Mouse (Mus musculus) right cerebral cortex, postnatal 36 days (tissue): Measurements from ENCODE around the gene Chrm4.

Source experiments
- DNase-seq, 2 experiments: peaks; one replicate each; pipeline ENCODE4 v3.0.0; 2022; ENCODE audit warnings: low spot score in 2 of 2, mixed read lengths in 1 of 2

Chrm4 gene

DNA sequence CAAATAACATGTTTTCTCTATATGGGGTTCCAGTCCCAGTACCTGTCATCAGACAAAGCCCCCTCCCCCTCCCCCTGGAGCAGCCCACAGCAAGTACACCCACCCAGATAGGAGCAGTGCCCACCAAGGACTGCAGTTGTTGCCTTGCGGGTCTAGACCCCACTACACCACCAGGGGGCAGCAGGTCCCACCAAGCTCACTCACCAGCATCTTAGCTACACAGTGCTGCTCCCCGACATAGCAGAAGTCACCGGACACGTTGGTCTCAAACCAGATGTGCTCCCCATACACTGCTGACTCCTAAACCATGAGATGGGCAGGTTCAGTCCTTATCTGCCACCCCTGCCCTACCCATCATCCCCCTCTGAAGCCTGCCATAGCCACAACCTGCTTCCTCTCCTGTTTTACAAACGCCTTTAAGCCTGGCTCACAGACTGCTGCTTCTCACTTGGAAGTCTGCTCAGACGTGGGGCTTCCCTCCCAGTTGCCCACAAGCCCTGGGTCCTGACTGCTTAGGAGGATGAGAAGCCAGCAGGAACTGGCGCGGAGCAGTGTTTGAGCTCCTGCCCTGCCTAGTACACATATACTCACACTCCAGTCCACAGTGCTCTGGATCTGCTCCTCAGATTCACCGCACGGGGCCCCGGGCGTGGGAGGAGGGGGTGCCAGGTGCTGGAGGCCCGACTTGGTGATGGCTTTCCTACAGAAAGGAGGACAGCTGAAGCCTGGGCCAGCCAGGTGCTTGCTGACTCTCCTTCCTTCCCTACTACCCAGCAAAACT is 17.3 kb downstream of the Chrm4 start:
- peak in 1 of 2 experiments; percentile 73 for DNase-seq

DNA sequence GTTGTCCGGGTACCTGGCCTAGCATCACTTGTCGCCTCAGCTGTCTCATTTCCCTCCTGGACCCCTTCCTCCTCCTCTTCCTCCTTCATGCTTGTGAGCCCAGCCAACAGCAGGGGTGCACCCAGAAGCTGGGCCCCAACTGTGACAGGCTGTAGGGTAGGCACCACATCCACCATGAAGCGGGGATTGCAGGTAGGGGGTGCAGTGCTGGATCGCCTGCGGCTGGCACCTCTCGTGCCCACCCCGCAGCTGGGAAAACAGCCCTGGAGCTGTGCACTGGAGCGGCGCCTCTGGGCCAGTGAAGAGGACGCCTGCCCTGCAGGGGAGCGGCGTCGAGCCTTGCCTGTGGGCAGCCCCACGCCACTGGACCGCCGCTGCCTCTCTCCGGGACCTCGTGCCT is 18.4 kb downstream of the Chrm4 start, which contains the start of gene Gm9821:
Gene Gm9821, plus strand, starts transcription at position 221 of the 400 bp plus-strand sequence.
- DNase-seq = no peak

DNA sequence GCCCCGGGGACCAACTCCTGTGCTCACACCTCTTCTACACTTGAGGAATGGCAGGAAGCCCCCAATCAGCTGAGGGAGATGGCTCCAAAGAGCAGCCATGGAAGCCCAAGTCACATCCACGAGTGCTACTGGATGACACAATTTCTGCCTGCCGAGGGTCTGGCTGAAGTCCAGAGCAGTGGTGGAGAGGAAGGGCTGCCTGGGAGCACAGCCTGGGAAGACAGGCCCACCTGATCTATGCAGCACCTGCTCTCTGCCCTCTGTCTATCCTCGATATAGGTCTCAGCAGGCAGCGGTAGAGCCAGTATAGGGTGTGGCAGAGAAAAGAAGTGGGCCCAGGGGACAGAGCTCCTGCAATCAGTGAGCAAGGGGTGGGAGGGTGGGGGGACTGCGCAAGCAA is 19.8 kb downstream of the Chrm4 start:
- no peak for DNase-seq

DNA sequence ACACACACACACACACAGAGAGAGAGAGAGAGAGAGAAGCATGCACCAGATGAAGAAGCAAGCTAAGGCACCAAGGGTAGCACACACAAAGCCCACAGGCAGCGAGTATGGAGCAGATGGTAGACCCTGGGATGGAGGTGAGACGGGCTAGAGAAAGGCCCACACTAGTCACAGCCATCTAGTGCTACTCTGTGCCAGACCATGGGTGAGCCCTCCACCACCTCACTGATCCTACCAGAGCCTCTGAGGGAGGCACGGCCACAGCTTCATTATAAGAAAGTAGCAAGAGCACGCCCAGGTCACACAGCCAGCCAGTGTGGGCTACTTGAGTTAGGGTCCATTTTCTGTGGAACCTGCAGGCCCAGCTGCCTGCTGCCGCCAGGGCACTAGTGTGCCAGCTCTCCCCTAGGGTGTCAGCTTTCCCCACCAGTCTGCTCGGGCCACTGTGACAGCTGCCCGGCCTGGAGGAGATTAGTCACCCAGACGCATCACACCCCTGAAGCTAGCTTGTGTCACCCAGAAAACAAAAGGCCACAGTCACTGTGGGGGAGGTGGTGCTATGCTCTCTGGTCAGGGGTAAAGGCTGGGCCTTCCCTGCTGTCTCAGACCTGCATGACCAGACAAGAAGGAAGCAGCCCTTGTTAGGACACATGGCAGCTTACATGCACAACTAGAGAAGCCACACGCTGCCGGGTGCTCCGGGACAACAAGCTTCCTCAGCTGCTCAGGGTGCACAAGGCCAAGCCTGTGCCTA is 20.5 kb downstream of the Chrm4 start:
- no peak for DNase-seq

DNA sequence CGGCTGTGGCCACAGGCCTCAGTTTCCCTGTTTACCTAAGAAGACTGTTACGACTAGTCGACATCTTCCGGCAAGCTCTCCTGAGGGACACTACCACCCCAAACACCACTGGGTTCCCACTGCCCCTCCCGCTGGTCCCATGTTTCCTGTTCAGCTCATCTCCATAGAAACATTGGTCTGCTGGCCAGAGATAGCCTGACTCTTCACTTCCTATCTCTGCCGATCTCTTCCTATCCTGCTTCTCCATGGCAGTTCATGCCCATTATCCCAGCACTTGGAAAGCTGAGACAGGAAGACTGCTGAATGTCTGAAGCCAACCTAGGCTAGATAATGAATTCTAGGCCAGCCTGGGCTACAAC is 21.1 kb downstream of the Chrm4 start:
- DNase-seq = no peak

DNA sequence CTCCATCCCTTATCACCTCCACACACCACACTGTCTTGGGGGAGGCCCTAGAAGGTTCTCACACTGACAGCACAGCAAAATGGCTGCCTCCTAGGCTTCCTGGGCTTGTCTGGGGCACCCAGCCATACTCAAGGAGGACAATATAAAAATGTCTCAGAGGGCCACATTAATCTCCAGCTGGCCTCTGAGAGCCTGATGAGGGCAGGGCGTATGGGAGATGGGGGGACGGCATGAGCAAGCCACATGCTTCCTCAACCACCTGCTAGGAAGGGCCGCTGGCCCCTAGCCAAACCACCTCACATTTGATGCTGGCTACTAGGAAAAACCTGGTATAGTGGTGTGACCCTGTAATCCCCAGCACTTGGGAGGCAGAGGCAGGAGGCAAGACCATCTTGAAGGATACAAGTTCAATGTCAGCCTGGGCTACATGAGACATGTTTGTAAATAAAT is 21.8 kb downstream of the Chrm4 start:
- no peak for DNase-seq

DNA sequence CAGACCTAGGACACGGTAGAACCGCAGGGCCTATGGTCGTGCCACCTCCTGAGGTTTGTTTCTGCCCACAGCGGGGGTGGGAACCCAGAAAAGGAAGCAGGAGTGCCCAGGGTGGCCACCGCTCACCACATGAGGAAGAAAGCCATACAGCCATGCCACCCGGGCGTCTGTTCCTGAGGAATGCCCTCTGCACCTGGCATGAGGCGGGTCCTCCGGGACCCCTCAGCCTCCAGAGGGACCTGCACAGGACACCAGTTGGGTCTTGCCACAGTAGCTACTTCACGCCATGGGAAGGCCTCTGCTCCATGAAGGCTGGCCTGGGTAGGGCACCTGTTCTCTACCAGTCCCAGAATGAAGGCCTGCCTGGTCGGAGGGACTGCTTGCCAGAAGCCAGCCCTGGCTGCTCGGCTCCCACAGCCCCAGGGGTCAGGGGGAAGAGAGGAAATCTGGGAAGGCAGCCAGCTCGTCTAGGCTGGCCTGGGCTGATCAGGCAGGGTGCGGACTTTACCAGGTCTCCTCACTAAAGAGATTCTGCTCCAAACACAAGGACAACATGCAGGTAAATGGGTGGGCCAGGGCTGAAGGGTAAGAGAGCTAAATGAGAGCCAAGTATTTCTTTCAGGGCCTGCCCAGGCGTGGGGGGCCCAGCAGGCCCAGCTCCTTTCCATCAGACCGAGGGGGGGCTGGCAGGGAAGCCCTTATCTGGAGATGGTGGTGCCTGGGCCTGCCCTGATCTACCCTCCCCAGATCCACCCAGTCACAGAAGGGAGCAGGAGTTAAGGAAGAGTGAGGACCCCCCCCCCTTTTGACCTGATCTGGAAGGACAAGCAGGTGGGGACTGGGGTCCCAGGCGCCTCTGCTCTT is 22.6 kb downstream of the Chrm4 start:
- no peak for DNase-seq

DNA sequence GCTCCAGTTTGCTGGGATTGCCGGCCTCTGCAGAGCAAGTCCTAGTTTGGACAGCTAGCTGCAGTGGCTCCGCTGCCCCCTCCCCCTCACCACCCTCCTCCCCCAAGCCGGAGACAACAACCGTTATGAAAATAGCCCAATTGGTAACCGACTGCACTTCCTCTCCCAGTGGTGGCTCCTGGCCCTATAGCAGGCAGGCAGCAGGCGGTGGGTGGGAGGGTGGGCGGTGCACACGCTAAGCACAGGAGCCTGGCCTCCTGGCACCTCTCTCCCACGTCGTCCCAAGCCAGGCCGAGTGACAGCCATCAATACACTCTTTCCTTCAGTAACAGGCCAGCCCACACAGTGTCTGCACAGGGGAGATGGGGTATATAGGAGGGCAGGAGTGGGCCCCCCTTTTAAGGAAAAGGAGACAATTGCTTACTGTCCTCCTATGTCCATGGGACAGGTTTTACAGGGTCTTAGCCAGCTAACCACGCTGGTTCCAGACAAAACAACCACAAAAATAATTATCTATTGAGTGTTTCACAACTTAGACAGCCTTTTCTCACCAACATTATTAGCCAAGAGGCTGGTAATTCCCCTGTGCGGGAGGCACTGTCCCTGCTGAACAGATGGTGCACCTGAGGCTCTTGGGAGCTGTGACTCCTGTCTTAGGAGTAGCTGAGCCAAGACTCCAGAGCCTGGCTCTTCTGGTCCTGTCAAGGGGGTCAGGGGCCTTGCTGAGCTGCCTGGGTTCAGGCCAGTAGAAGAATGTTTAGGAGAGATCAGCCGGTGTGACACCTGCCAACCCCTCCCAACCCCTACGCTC is 23.4 kb downstream of the Chrm4 start:
- no peak for DNase-seq

DNA sequence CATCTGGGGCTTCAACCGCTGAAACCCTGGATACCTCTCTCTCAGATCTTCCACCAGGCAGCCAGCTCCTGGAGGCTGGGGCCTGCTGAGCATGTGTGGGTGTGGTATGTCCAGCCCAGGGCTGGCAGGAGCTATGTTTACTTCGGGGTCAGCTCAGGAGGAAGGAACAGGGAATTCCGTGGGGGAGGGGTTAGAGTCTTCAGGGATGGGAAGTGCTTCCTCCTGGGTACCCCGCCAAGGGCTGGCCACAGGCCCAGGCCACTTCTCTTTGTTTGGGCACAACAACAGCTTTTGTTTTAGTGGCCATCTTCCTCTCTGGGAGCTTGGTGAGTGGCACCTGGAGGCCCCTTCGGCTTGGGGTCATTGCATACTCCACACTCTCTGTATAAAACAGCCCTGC is 26.8 kb downstream of the Chrm4 start:
- no peak for DNase-seq

DNA sequence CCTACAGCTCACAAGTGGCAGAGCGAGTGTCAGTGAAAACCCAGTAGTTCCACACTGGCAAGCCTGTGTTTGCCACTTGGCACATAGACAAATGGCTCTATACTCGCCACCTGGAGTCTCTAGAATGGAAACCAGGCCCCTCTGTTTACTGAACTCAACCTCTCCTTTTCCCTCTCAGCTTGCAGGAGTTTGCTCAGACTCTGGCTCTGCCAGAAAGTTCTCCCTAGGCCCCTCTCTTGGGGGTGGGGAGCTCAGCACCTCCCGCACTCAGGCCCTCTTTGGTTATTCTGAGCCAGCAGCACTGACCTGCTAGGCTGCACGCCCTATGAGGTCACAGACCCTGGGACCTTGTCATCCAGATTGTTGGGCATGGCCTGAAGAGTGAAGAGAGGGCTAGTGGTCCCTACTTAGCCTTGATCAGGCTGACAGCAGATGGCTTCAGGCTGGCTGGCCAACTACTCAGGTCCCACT is 28.1 kb downstream of the Chrm4 start:
- no peak for DNase-seq

DNA sequence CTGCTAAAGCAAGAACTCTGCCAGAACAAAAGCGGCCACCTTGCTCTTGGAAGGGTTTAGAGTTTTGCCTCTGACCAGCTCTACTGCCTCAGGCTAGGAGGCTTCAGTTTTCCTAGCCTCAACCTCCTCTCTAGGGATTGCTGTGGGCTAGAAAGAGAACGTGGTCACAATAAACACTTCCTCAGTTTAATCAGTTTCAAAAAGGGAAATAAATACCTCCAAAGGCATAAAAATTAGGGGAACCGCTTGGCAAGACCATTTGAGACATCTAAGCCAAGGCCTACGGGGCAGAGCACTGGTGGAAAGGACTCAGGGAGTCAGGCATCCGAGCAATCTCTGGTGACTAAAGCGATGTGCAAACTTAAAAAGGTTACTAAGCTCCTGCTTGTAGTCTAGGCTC is 28.8 kb downstream of the Chrm4 start:
- no peak for DNase-seq

DNA sequence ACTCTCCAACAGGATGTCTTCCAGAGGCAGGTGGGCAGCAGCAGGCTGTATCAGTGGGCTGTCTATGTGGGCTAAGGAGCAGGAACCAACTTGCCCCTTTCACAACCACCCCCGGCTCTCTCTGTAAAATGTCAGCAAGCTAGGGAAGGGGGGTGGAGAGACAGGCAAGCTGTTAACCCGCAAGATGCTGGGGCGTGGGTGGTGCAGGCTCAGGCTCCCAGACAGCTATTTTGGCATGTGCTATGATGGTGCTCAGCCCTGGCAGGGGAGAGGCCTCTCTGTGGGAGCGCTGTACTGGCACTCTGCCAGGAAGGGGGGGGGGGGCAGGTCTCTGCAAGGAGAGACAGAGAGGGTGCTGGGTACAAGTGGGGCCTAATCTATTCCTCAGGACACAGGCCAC is 30.0 kb downstream of the Chrm4 start:
- DNase-seq = peak; percentile 91 to 94

DNA sequence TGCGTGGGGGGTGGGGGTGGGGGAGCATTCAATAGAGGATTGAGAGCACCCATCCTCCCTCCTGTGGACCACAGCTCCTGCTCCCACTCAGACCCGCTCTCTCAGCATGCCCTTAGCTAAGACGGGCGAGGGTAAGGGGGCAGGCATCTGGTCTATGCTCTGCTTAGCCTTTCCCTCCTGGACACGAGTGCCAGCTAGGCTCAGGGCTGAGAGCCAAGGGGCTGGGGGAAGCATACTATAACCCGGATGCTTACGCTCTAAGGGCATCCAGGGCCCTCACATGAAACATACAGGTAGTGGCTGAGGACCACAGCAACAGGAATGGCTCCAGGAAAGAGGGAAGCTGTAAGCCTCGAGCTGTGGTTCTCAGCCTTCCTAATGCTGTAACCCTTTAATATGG is 31.0 kb downstream of the Chrm4 start:
- DNase-seq = no peak

DNA sequence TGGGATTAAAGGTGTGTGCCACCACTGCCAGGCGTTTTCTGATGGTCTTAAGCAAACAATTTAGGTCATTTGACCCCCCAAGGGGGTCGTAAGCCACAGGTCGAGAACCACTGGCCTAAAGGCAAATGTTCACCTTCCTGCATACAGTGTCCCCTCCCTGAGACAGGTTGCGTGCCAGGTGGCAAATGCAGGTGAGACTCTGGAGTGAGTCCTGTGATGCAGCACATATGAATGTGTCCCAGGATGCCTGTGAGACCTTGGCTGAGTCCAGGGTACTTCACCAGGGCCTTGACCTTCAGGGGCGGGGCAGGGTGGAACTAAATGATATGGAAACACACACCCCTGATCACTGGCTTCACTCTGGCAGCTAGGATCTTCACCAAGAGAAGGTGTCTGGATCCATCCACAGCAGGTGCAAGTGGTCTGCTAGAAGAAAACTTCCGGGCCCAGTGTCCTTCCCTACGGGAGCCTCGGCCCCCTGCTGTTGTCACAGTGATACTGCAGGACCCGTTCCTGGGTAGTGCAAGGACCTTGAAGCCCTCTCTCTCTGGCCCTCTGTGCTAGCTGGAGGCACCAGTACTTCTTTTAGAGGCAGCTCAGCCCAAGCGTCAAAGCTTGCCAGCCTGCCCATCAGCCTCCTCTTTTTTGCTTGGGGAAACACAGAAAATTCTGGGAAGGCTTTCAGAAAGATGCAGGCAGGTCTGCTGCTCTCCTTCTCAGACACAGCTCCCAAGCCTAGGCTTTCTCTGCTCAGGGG is 31.8 kb downstream of the Chrm4 start:
- DNase-seq = no peak

DNA sequence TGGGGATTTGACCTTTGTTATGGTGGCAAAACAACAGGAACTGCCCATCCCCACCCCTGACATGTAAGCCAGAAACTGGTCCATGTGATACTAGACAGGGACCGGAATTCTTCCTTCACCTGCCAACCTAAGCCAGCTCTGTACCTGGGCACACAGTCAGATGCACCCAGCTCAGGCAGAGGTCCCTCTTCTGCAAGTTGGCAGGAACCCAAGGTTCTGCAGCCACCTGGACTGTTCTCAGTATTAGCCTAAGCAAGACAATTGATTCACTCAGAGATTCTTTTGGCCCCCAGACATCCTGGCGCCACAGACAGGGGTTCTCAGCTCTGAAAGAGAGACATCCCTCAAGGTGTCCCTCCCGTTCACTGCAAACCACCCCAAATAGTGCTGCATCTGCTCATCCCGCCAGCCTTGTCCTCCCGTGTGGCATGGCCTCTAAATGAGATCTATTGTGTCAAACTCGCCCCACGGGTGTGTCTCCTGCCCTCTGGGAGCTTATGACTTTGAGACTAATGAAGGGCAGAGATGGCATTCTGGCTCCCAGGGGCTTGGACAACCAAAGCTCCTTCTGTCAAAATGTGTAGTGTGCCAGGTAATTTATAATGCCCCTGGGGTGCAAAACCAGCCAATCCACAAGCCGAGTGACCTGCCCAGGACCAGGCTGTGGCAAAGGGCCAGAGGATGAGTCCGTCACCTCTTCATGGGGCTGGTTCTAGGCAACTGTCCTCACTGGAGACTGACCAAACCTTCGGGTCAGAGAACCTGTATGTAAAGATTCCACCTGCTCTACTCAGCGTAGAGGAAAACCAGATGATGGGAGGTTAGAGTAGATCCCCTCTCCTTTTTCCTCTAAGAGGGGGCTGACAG is 32.7 kb downstream of the Chrm4 start:
- DNase-seq = no peak

DNA sequence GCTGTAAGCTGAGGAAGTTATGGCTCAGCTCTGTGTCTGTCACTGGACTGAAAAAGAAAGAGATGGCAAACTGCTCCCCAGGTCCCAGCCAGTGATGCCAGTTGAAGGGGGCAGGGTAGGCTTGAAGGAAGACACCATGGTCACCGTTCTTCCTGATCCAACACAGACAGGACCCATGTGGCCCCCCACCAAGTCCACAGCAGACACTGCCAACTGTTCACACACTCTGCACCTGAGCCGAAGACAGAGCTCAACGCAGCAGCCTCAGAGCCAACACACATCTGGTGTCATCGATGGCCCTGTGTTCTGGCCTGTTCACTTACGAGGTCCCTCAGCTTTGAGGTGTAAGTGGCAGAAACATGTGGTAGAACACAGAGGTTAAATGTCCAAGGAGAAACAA is 33.4 kb downstream of the Chrm4 start:
- no peak for DNase-seq

DNA sequence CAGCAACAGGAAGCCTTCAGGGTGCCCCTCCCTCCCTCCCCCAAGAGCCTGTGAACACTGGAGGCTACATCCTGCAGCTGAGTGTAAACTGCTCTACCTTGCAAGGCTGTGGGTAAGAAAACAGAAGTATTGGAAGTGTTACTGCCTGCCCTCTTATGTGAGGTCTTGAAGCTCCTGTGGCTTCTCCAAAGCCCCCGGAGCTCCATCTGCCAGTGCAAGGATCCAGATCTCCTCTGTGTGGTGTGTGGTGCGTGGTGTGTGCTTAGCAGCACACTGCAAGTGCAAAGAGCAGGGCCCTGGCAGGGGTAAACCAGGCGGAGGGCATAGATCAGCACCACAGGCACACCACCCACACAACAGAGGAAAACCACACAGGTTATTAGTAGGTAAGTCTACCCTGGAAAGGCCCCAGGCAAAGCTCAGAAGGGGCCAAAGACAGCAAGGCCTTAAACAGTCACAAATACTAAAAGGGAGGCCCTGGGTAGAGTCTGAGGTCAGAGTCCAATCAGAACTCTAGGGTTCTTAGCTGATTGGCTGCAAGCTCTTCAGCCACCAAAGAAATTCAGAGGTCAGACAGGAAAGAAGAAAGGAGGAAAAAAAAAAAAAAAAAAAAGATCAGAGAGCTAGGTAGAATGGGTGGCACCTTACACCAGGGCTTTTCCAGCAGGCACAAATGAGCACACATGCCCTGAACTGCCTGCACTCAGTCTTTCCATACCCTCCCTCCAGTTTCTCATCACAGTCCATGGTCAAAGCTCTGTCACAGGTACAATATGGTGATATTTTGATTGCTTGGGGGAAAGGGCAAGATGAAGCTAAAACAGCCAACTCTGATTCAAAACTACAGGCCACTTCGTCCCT is 35.1 kb downstream of the Chrm4 start:
- DNase-seq = no peak

DNA sequence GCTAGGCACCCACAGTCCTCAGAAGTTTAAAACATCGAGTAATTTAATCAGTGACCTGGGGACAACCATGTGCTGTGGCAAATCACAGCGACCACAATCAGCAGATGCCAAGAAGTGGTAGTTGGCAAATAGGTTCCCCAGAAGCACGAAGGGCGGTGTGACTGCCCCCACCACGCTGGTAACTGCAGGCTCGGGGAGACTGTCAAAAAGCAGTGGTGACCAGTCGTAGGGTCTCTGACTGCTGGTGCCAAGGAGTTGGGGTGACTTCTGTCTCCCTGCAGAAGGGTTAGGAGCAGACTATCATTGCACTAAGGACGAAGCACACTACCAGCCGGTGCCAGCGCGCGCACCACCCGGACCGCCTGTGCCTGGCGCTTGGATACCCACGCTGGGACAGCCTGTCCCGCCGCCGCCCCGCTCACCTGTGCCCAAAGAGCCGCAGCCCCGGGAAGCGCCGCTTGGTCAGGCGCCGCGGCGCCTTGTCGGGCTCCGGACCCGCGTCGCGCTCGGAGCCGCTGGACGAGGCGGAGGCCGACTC is 35.9 kb downstream of the Chrm4 start:
- no peak for DNase-seq
